Mouse (Mus musculus) large intestine, adult 2 months (tissue): Measurements from ENCODE around the gene Tnf. TPM values are rescaled to one million over a fixed set of nuclear protein-coding genes. Genes with fewer than 3 reads are reported as not detected.

ENCODE experiments used
- DNase-seq: peaks from one replicate; pipeline ENCODE4 v3.0.0-alpha.2; 2012; ENCODE audit warnings: low read depth, low spot score
- WGBS: fragments of 180-500 bp; shearing (Covaris S2); methylation state at CpG from one replicate; pipeline ENCODE4 v1.1.7; 2018; 5-methylcytosine and 5-hydroxymethylcytosine counted together
- polyA plus RNA-seq: library from polyadenylated mRNA; depleted of rRNA; stranded (reverse); fragments of >200 nt; gene quantifications from 2 replicates; pipeline ENCODE4 v1.2.3, GENCODE M21; 2012

Tnf gene
- polyA plus RNA-seq, 1 experiment = 4.9 TPM

DNA sequence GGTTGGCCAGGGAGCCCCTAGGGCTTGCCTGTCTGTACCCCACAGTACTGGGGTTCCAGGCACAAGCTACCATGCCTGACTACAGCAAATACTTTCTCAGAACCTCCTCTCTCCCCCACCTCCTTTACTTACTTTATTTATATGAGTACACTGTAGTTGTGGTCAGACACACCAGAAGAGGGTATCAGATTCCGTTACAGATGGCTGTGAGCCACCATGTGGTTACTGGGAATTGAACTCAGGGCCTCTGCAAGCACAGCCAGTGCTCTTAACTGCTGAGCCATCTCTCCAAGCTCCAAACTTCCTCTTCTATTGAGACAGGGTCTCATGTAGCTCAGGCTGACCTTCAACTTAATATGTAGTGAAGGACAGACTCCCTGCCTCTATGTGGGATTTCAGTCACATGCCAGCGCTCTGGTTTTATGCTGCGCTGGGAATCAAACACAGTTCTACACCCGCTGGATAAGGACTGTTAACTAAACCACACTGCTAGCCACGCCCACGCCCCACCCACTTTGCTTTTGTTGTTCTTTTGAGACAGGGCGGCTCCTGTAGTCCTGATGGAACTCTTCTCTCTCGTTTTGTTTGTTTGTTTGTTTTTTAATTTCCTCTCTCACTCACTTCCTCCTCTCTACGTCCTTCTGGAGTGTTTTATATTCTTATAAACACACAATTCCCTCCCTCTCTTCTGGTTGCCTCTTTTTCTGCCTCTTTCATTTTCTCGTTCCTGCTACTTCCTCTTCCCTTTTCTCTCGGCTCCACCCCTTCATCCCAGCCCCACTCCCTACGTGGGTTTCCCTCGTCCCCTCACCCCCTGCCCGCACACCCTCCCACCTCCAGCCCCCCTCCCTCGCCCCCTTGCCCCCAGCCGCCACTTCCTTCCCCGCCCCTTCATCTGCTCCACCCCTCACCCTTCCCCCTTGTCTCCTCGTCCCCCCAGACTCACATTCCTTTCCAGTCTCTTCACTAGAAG lies 15.9 kb downstream of the Tnf start:
- no peak for DNase-seq
- WGBS = 4% methylated on average over 18 of the region's 18 CpGs

DNA sequence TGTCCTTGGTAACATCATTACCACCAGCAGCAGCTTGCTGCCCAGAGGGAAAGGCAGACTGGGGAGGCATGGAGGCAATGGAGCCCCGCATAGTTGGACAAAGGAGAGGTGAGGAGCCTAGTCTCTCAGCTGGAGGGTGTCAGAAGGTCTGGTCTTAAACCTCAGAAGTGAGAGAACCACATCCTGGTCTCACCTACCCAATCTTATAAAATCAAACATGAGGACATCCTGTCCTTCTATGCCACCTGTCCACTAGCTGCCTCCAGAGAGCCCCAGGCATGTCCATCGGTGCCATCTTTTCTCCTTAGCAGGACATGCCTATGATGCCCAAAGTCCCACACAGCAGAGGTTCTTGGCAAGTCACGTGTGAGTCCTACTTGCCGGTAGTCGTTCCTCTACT lies 21.7 kb downstream of the Tnf start:
- no peak for DNase-seq
- 81% methylated on average over 5 of the region's 5 CpGs for WGBS

DNA sequence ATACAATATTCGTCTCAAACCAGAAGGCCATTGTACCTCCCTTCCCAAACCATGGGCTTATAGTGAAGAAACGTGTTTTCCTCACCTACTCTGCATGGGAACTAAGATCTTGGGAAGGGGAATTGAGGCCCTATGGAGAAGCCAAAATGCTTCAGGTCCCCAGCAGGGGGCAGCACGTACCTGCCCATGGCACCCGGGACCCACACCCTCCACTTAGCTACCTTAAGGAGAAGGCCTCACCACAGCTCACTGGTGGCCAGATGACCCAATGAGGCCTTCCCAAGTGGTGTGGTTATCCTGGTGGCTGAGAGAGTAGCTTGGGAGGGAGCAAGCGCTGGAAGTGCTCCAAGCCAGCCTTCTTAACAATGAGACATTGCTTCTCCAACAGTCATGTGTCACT lies 23.3 kb downstream of the Tnf start:
- DNase-seq = no peak
- 13% methylated on average over 5 of the region's 5 CpGs for WGBS

DNA sequence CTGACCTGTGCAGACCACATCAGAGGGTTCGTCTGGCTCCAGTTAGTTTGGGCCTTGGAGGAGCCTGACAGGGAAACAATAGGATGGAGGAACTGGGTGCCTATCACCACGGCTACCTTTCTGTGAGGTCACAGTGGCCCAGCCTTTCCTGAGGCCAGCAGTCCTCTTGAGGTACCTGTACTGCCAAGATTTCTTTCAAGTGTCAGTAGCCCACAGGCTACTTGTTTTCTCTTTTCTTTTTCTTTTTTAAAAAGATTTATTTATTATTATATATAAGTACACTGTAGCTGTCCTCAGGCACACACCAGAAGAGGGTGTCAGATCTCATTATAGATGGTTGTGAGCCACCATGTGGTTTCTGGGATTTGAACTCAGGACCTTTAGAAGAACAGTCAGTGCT lies 25.8 kb downstream of the Tnf start, which contains the start of gene Aif1:
TSS of gene Aif1 (minus strand) at position 101 of the 400 bp plus-strand sequence.
- 63% methylated on average over 2 of the region's 2 CpGs for WGBS
- DNase-seq = no peak

DNA sequence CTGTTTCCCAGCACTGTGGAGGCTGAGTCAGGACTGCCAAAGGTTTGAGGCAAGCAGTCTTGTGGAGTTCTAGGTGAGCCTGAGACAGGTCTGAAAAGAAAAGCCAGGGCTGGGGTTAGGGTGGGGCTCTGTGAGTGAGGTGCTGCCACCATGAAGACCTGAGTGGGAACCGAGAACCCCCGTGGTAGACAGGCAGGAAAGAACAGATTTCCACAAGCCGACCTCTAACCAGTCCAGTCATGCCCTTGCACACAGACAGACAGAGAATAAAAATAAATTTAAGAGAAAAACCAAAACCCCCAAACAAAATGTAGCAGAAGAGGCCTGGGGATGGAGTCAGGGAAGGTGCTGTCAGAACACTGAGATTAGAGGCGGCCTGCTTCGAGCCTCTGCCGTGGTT lies 26.4 kb downstream of the Tnf start:
- WGBS = 76% methylated on average over 6 of the region's 6 CpGs
- DNase-seq = no peak

DNA sequence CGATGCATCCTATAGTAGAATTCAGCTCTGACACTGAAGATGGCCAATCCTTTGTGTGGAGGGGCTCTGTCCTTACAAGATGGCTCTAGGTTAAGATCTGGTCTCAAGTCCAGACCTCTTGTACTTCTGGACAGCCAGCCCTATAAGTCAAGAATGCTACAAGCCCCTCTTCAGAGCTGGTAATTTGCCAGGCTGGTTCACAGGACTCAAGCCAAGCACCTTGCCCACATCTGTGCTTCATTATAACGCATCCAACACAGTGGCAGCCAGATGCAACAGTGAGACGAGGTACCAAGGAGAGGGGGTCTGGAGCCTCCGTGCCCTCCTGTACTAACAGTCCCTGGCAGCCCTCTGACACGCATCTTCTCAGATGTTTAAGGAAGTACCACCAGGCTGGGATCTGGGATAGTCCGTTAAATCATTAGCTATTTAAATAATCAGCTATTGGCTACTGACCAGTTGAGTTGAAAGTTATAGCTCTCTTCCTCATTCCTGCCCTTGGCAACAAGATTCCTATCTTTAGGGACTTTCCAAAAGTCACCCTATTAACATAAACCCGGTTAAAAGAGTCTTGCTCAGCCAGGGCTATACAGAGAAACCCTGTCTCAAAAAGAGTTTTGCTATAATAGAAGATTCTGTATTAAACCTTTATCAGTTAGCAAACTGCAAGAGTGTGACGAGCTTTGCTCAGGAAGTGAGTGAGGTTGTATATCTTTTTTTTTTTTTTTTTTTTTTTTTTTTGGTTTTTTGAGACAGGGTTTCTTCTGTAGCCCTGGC lies 27.4 kb downstream of the Tnf start:
- WGBS = 17% methylated on average over 8 of the region's 8 CpGs
- no peak for DNase-seq

- DNase-seq = no peak
- 77% methylated on average over 3 of the region's 3 CpGs for WGBS
Observed at GRCm38 (mm10) chr17:35173329-35173728, 28.5 kb downstream of the Tnf start.

GRCm38 (mm10) chr17:35172445-35173234 lies 29.2 kb downstream of the Tnf start:
- 73% methylated on average over 11 of the region's 11 CpGs for WGBS
- DNase-seq = no peak

DNA sequence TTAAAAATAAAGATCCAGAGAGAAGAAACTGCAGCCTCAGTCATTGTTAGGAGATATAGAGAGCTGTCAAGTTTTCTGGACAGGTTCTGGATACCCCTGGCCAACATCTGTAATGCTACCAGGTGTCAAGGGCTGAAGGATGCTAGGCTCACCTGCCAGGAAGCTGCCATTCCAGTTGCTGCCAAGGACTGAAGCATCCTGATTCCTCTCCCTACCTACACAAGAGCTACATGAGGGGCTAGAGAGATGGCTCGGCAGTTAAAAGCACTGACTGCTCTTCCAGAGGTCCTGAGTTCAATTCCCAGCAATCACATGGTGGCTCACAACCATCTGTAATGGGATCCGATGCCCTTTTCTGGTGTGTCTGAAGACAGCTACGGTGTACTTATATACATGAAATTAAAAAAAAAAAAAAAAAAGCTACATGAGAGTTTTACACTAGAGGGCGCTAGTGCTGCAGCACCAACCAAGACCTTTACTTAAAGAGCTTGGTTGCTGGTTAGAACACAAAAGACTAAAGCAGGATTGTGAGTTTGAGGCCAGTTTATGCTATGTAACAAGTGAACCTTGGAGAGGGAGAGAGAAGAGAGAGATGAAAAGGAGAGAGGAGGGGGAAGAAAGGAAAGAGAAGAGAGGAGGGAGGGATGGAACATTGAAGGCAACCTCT lies 33.1 kb downstream of the Tnf start:
- WGBS = 11% methylated on average over 4 of the region's 4 CpGs
- DNase-seq = no peak

DNA sequence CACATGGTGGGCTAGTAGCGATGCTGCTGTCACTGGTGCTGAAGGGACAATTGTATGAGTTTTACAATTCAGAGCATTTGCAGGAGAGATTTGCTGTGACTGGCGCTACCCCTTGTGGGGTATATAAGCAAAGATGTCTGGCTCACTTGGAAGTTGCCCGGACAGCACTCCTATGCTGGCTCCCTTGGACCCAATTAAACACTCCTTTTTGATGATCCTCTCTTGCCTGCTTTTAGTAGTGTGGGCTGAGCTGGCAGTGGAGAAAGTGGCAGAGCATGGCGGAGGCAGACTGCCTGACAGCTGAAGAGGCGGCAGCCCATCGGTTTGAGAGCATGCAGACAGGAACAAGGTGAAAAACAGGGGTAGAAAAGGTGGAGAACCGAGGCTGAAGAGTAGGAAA lies 34.0 kb downstream of the Tnf start:
- 92% methylated on average over 7 of the region's 7 CpGs for WGBS
- DNase-seq = no peak

- 71% methylated on average over 8 of the region's 8 CpGs for WGBS
- DNase-seq = peak; percentile 87
Observed at GRCm38 (mm10) chr17:35166352-35167035, 35.3 kb downstream of the Tnf start.

DNA sequence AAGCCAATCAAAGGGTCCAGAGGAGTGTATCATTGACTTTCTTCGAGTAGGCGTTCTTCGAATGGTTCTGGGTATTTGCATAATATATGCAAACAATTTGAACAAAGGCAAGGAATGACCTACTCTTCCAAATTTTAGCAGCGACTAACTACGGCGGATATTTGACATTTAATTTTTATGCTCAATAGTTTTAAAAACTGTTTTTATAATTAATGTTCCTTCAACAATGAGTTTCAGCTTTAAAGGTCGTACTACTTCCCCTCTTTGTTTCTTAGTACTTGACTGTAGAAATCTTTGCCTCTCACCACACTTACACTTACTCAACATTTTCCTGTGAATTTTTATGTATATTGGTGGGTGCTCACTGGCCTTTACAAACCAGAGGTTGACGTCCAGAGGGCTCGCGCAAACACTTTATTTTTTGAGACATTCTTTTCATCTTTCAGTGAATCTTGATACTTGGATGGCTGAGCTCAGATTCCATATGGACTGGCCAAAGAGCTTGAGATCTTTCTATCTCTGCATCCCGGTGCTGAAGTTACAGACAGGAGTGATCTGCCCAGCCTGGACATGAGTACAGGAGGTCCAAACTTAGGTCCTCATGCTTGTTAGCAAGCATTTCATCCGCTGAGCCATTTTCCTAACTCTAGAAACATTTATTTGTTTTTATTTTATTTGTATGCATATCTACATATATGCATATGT lies 36.2 kb downstream of the Tnf start:
- DNase-seq = no peak
- 17% methylated on average over 12 of the region's 12 CpGs for WGBS

DNA sequence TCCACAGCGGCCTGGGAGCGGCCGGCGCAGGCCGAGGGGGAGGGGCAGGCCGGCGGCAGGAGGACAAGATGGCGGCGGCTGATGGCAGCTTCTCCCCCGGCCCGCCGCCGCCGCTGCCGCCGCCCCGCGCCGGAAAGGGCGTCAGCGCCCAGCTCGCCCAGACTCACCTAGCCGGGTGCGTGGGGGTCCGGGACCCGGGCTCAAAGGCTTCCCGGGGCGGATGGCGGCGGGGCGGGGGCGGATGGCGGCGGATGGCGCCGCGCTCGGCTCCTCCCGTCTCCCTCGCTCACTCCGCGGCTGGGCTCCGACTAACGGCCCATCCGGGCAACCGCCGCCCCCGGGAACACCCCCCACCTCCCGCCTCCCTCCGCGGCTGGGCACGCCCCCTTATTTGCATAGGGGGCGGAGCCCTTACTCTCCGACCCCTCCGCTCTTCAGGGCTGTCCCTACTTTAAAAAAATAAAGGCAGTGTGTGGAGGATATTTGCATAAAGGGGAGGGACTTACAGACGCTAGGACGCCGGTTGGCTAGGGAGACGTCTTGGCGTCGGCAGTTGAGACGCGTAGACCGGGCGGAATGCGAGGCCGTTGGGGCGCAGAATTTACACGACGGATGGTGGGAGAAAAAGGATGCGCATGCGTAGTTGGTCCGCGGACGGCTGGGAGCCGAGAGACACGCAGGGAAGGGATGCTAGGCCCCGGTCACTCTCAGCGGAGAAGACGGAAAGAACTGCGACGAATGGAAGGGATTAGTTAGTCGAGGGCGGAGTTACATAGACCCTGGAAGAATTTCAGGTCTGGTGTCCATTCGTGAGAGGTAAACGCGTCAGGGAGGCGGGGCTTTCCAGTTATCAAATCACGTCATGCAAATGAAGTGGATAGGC lies 37.0 kb downstream of the Tnf start, which contains the start of gene Prrc2a:
TSS of gene Prrc2a (minus strand) at position 330 of the 883 bp plus-strand sequence.
- peak; percentile 94 for DNase-seq
- under 1% methylated on average over 76 of the region's 89 CpGs for WGBS

DNA sequence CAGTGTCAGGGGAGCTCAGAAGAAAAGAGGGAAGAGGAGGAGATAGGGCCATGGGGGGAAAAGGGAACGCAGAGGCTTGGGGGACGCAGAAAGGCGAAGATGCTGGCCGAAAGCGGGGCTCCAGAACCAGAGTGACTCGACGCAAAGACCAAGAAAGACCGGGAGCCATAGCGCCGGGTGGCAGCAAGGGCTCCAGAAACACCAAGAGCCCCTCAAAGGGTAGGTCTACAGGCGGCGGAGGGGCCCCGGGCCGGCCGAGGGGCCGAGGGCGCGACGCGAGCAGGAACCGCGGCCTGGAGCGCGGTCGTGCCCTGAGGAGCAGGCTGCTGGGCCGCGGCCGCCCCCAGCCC lies 37.6 kb downstream of the Tnf start:
- DNase-seq = no peak
- WGBS = 0% methylated on average over 28 of the region's 28 CpGs

DNA sequence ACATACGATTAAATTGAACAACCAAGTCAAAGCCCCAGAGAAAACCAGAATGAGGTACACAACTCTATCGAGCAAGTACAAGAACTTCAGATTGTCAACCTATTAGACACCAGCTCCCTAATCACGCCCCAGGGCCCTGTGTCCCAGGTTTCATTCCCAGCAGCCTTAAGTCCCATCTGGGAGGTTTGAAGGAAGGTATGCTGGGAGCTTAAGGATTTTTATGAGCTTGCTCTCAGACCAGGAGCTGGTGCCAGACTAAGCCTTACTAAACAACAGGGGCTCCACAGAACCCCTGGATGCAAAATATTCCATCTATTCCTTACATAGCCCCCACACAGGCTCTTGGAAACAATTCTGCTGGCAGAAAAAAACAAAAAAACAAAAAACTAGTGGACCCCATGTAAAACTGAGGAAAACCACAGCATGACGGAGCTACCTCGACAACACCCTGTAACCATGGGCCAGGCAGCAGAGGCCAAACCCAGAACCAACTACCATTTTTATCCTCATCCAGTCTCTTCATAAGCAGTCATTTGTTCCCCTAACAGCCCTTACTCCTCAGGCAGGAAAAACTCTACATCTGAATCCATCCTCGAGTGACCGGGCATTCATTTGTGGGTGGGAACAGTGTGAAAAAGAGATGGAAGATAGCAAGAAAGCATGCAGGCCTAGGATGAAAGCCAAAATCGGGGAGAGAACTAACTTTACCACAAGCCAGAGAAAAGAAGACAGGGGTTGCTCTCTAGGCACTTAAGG lies 38.3 kb downstream of the Tnf start:
- DNase-seq = no peak
- 2% methylated on average over 8 of the region's 8 CpGs for WGBS

- 4% methylated on average over 12 of the region's 12 CpGs for WGBS
- DNase-seq = no peak
Observed at GRCm38 (mm10) chr17:35162730-35163129, 39.1 kb downstream of the Tnf start.

GRCm38 (mm10) chr17:35162121-35162520 lies 39.7 kb downstream of the Tnf start:
- DNase-seq = no peak
- 61% methylated on average over 14 of the region's 14 CpGs for WGBS
